Mouse (Mus musculus): ENCODE measurements around the gene Angptl1. TPM values are rescaled to one million over a fixed set of nuclear protein-coding genes. Genes with fewer than 3 reads are reported as not detected.

Gene Angptl1
- polyA plus RNA-seq, 1 experiment from 2014 or later = 14.0 TPM

- H3K36me3 ChIP-seq = 0 out of 2 replicates have a peak, but pooled peaks cover 8% of the 10 kb centered on the region
- no peaks in the 10 kb centered on the region for H3K9me3 ChIP-seq
- H3K4me2 ChIP-seq = no peak overlapping the region
- no peak; the same call in 1 of the 2 replicates for ATAC-seq (ENCODE audit: insufficient number of reproducible peaks, insufficient read depth, low FRiP score, low TSS enrichment, low read depth)
- H3K27me3 ChIP-seq = no peaks in the 10 kb centered on the region
- H3K4me3 ChIP-seq (replicated peaks) = no peak overlapping the region
- 74% methylated on average over 4 of the region's 4 CpGs for WGBS
- peaks cover 5% of the 10 kb centered on the region for H3K4me1 ChIP-seq (replicated peaks)
- no peak overlapping the region for H3K9ac ChIP-seq (replicated peaks)
- no peak overlapping the region for H3K27ac ChIP-seq
Observed at GRCm38 (mm10) chr1:156847098-156847497, 8.7 kb downstream of the Angptl1 start.

- Histone ChIP-seq H3K4me1 (replicated peaks) (peaks cover 16% of the 10 kb centered on the region), H3K9ac (replicated peaks) (no peak overlapping the region), H3K9me3 (no peaks in the 10 kb centered on the region), H3K27me3 (no peaks in the 10 kb centered on the region), H3K27ac (peak overlapping the region; percentile 80), H3K36me3 (peaks cover 14% of the 10 kb centered on the region; the same call in 1 of the 2 replicates), H3K4me3 (replicated peaks) (no peak overlapping the region), H3K4me2 (no peak overlapping the region)
- 25% methylated on average over 9 of the region's 9 CpGs for WGBS
- peak; percentile 85 for ATAC-seq (ENCODE audit: insufficient number of reproducible peaks, insufficient read depth, low FRiP score, low TSS enrichment, low read depth)
Observed at GRCm38 (mm10) chr1:156852409-156852808, 14.0 kb downstream of the Angptl1 start.

- ATAC-seq (ENCODE audit: insufficient number of reproducible peaks, insufficient read depth, low FRiP score, low TSS enrichment, low read depth) = peak; percentile 52; the same call in 1 of the 2 replicates
- Histone ChIP-seq H3K4me2 (no peak overlapping the region), H3K27me3 (no peaks in the 10 kb centered on the region), H3K36me3 (peaks cover 14% of the 10 kb centered on the region), H3K4me3 (replicated peaks) (no peak overlapping the region), H3K27ac (peak overlapping the region; percentile 80), H3K9ac (replicated peaks) (no peak overlapping the region), H3K9me3 (no peaks in the 10 kb centered on the region), H3K4me1 (replicated peaks) (peaks cover 16% of the 10 kb centered on the region)
- WGBS = 52% methylated on average over 5 of the region's 5 CpGs
Observed at GRCm38 (mm10) chr1:156852872-156853271, 14.5 kb downstream of the Angptl1 start.

- no peaks in the 10 kb centered on the region for H3K9me3 ChIP-seq
- H3K27ac ChIP-seq = no peak overlapping the region
- no peak overlapping the region for H3K9ac ChIP-seq (replicated peaks)
- WGBS = 96% methylated on average over 4 of the region's 4 CpGs
- no peak overlapping the region for H3K4me2 ChIP-seq
- H3K4me3 ChIP-seq (replicated peaks) = no peak overlapping the region
- H3K27me3 ChIP-seq = no peaks in the 10 kb centered on the region
- peaks cover 16% of the 10 kb centered on the region for H3K4me1 ChIP-seq (replicated peaks)
- peaks cover 14% of the 10 kb centered on the region for H3K36me3 ChIP-seq
- ATAC-seq (ENCODE audit: insufficient number of reproducible peaks, insufficient read depth, low FRiP score, low TSS enrichment, low read depth) = no peak
Observed at GRCm38 (mm10) chr1:156854558-156854957, 16.2 kb downstream of the Angptl1 start.

- 93% methylated on average over 2 of the region's 2 CpGs for WGBS
- Histone ChIP-seq H3K9ac (replicated peaks) (no peak overlapping the region), H3K4me2 (no peak overlapping the region), H3K27me3 (no peaks in the 10 kb centered on the region), H3K36me3 (peaks cover 14% of the 10 kb centered on the region), H3K27ac (no peak overlapping the region), H3K4me1 (replicated peaks) (peaks cover 16% of the 10 kb centered on the region), H3K9me3 (no peaks in the 10 kb centered on the region), H3K4me3 (replicated peaks) (no peak overlapping the region)
- no peak for ATAC-seq (ENCODE audit: insufficient number of reproducible peaks, insufficient read depth, low FRiP score, low TSS enrichment, low read depth)
Observed at GRCm38 (mm10) chr1:156856666-156857065, 18.3 kb downstream of the Angptl1 start.

- Histone ChIP-seq H3K27me3 (no peaks in the 10 kb centered on the region), H3K9me3 (no peaks in the 10 kb centered on the region), H3K9ac (replicated peaks) (no peak overlapping the region), H3K36me3 (peaks cover 14% of the 10 kb centered on the region), H3K4me3 (replicated peaks) (no peak overlapping the region), H3K4me1 (replicated peaks) (no peaks in the 10 kb centered on the region), H3K27ac (no peak overlapping the region), H3K4me2 (no peak overlapping the region)
- ATAC-seq (ENCODE audit: insufficient number of reproducible peaks, insufficient read depth, low FRiP score, low TSS enrichment, low read depth) = no peak
- 95% methylated on average over 2 of the region's 2 CpGs for WGBS
Observed at GRCm38 (mm10) chr1:156859156-156859555, 20.8 kb downstream of the Angptl1 start.

- no peak overlapping the region for H3K9ac ChIP-seq (replicated peaks)
- no peaks in the 10 kb centered on the region for H3K4me1 ChIP-seq (replicated peaks)
- no peaks in the 10 kb centered on the region for H3K9me3 ChIP-seq
- peaks cover 12% of the 10 kb centered on the region for H3K36me3 ChIP-seq
- no peaks in the 10 kb centered on the region for H3K27me3 ChIP-seq
- no peak overlapping the region for H3K27ac ChIP-seq
- no peak overlapping the region for H3K4me3 ChIP-seq (replicated peaks)
- H3K4me2 ChIP-seq = no peak overlapping the region
- ATAC-seq (ENCODE audit: insufficient number of reproducible peaks, insufficient read depth, low FRiP score, low TSS enrichment, low read depth) = no peak
- 79% methylated on average over 2 of the region's 2 CpGs for WGBS
Observed at GRCm38 (mm10) chr1:156859711-156860250, 21.4 kb downstream of the Angptl1 start.

GRCm38 (mm10) chr1:156860266-156860665 is 21.9 kb downstream of the Angptl1 start:
- no peak overlapping the region for H3K9ac ChIP-seq (replicated peaks)
- no peaks in the 10 kb centered on the region for H3K27me3 ChIP-seq
- H3K9me3 ChIP-seq = no peaks in the 10 kb centered on the region
- H3K4me1 ChIP-seq (replicated peaks) = no peaks in the 10 kb centered on the region
- H3K36me3 ChIP-seq = peaks cover 12% of the 10 kb centered on the region
- no peak overlapping the region for H3K27ac ChIP-seq
- 86% methylated on average over 8 of the region's 8 CpGs for WGBS
- H3K4me2 ChIP-seq = no peak overlapping the region
- no peak for ATAC-seq (ENCODE audit: insufficient number of reproducible peaks, insufficient read depth, low FRiP score, low TSS enrichment, low read depth)
- no peak overlapping the region for H3K4me3 ChIP-seq (replicated peaks)

GRCm38 (mm10) chr1:156861475-156862043 is 23.2 kb downstream of the Angptl1 start:
- Histone ChIP-seq H3K36me3 (peaks cover 11% of the 10 kb centered on the region), H3K4me1 (replicated peaks) (no peaks in the 10 kb centered on the region), H3K27me3 (no peaks in the 10 kb centered on the region), H3K4me2 (no peak overlapping the region), H3K4me3 (replicated peaks) (no peak overlapping the region), H3K9me3 (no peaks in the 10 kb centered on the region), H3K27ac (no peak overlapping the region), H3K9ac (replicated peaks) (no peak overlapping the region)
- 54% methylated on average over 4 of the region's 4 CpGs for WGBS
- no peak for ATAC-seq (ENCODE audit: insufficient number of reproducible peaks, insufficient read depth, low FRiP score, low TSS enrichment, low read depth)

- Histone ChIP-seq H3K36me3 (peaks cover 16% of the 10 kb centered on the region; the same call in 1 of the 2 replicates), H3K27ac (no peak overlapping the region), H3K4me1 (replicated peaks) (no peaks in the 10 kb centered on the region), H3K9me3 (no peaks in the 10 kb centered on the region), H3K9ac (replicated peaks) (no peak overlapping the region), H3K27me3 (no peaks in the 10 kb centered on the region), H3K4me2 (no peak overlapping the region), H3K4me3 (replicated peaks) (no peak overlapping the region)
- no peak for ATAC-seq (ENCODE audit: insufficient number of reproducible peaks, insufficient read depth, low FRiP score, low TSS enrichment, low read depth)
- WGBS = 77% methylated on average over 3 of the region's 3 CpGs
Observed at GRCm38 (mm10) chr1:156863726-156864125, 25.4 kb downstream of the Angptl1 start.

- Histone ChIP-seq H3K36me3 (peaks cover 16% of the 10 kb centered on the region; the same call in 1 of the 2 replicates), H3K4me1 (replicated peaks) (no peaks in the 10 kb centered on the region), H3K27ac (no peak overlapping the region), H3K9ac (replicated peaks) (no peak overlapping the region), H3K9me3 (no peaks in the 10 kb centered on the region), H3K4me3 (replicated peaks) (no peak overlapping the region), H3K27me3 (no peaks in the 10 kb centered on the region), H3K4me2 (no peak overlapping the region)
- WGBS = 64% methylated on average over 3 of the region's 3 CpGs
- ATAC-seq (ENCODE audit: insufficient number of reproducible peaks, insufficient read depth, low FRiP score, low TSS enrichment, low read depth) = no peak
Observed at GRCm38 (mm10) chr1:156864240-156864639, 25.9 kb downstream of the Angptl1 start.

- H3K27me3 ChIP-seq = no peaks in the 10 kb centered on the region
- H3K9ac ChIP-seq (replicated peaks) = no peak overlapping the region
- H3K36me3 ChIP-seq = peaks cover 26% of the 10 kb centered on the region
- H3K4me1 ChIP-seq (replicated peaks) = no peaks in the 10 kb centered on the region
- H3K27ac ChIP-seq = no peak overlapping the region
- H3K4me3 ChIP-seq (replicated peaks) = no peak overlapping the region
- 92% methylated on average over 5 of the region's 5 CpGs for WGBS
- ATAC-seq (ENCODE audit: insufficient number of reproducible peaks, insufficient read depth, low FRiP score, low TSS enrichment, low read depth) = no peak
- H3K9me3 ChIP-seq = no peaks in the 10 kb centered on the region
- H3K4me2 ChIP-seq = no peak overlapping the region
Observed at GRCm38 (mm10) chr1:156870028-156870427, 31.7 kb downstream of the Angptl1 start.

All from limb, embryonic 12.5 days (tissue).